Mouse (Mus musculus): ENCODE results near the gene 2310057M21Rik. TPM values are rescaled to one million over a fixed set of nuclear protein-coding genes. Genes with fewer than 3 reads are reported as not detected.

Gene 2310057M21Rik
- polyA plus RNA-seq, 1 experiment: 9.9 TPM

- Histone ChIP-seq H3K4me1 (replicated peaks; ENCODE audit: control insufficient read depth, insufficient read depth, low read length) (no peaks in the 10 kb centered on the region), H3K27me3 (ENCODE audit: control insufficient read depth, insufficient read depth, low read length) (no peaks in the 10 kb centered on the region), H3K36me3 (ENCODE audit: control insufficient read depth, insufficient read depth, low read length) (no peaks in the 10 kb centered on the region), H3K27ac (ENCODE audit: control insufficient read depth, insufficient read depth, low read length) (no peak within 1 kb of the TSS), H3K4me3 (ENCODE audit: control insufficient read depth, insufficient read depth, low read length) (no peak within 1 kb of the TSS)
- TF ChIP-seq CTCF (IDR thresholded peaks at IDR 0.05; ENCODE audit: borderline replicate concordance, control insufficient read depth, extremely low read depth, insufficient read depth, low read length, poor library complexity) (no peak), POLR2A (IDR thresholded peaks at IDR 0.05; ENCODE audit: control insufficient read depth, extremely low read depth, insufficient read depth, low read length, poor library complexity) (no peak)
- no peak for DNase-seq
- WGBS: 90% methylated on average over 2 of the region's 2 CpGs
Measured at GRCm38 (mm10) chr7:131322192-131322591, 40.4 kb downstream of the 2310057M21Rik start, which contains the start of gene Cuzd1. Gene Cuzd1 (minus strand): TSS chr7:131322292.

GRCm38 (mm10) chr7:131318340-131318739 is 44.2 kb downstream of the 2310057M21Rik start:
- Histone ChIP-seq H3K4me3 (ENCODE audit: control insufficient read depth, insufficient read depth, low read length) (no peak overlapping the region), H3K27ac (ENCODE audit: control insufficient read depth, insufficient read depth, low read length) (no peak overlapping the region), H3K4me1 (replicated peaks; ENCODE audit: control insufficient read depth, insufficient read depth, low read length) (no peaks in the 10 kb centered on the region), H3K36me3 (ENCODE audit: control insufficient read depth, insufficient read depth, low read length) (no peaks in the 10 kb centered on the region), H3K27me3 (ENCODE audit: control insufficient read depth, insufficient read depth, low read length) (no peaks in the 10 kb centered on the region)
- no peak for DNase-seq
- TF ChIP-seq CTCF (IDR thresholded peaks at IDR 0.05; ENCODE audit: borderline replicate concordance, control insufficient read depth, extremely low read depth, insufficient read depth, low read length, poor library complexity) (no peak), POLR2A (IDR thresholded peaks at IDR 0.05; ENCODE audit: control insufficient read depth, extremely low read depth, insufficient read depth, low read length, poor library complexity) (no peak)
- 95% methylated on average over 5 of the region's 7 CpGs for WGBS

GRCm38 (mm10) chr7:131317587-131317986 is 45.0 kb downstream of the 2310057M21Rik start:
- WGBS: 74% methylated on average over 12 of the region's 12 CpGs
- no peaks in the 10 kb centered on the region for H3K27me3 ChIP-seq (ENCODE audit: control insufficient read depth, insufficient read depth, low read length)
- H3K4me1 ChIP-seq (replicated peaks; ENCODE audit: control insufficient read depth, insufficient read depth, low read length): no peaks in the 10 kb centered on the region
- no peaks in the 10 kb centered on the region for H3K36me3 ChIP-seq (ENCODE audit: control insufficient read depth, insufficient read depth, low read length)
- H3K4me3 ChIP-seq (ENCODE audit: control insufficient read depth, insufficient read depth, low read length): no peak overlapping the region
- no peak for TF ChIP-seq CTCF (IDR thresholded peaks at IDR 0.05; ENCODE audit: borderline replicate concordance, control insufficient read depth, extremely low read depth, insufficient read depth, low read length, poor library complexity)
- no peak for TF ChIP-seq POLR2A (IDR thresholded peaks at IDR 0.05; ENCODE audit: control insufficient read depth, extremely low read depth, insufficient read depth, low read length, poor library complexity)
- no peak overlapping the region for H3K27ac ChIP-seq (ENCODE audit: control insufficient read depth, insufficient read depth, low read length)
- no peak for DNase-seq

GRCm38 (mm10) chr7:131314493-131314892 is 48.1 kb downstream of the 2310057M21Rik start:
- TF ChIP-seq CTCF (IDR thresholded peaks at IDR 0.05; ENCODE audit: borderline replicate concordance, control insufficient read depth, extremely low read depth, insufficient read depth, low read length, poor library complexity) (no peak), POLR2A (IDR thresholded peaks at IDR 0.05; ENCODE audit: control insufficient read depth, extremely low read depth, insufficient read depth, low read length, poor library complexity) (no peak)
- H3K4me1 ChIP-seq (replicated peaks; ENCODE audit: control insufficient read depth, insufficient read depth, low read length): no peaks in the 10 kb centered on the region
- no peaks in the 10 kb centered on the region for H3K36me3 ChIP-seq (ENCODE audit: control insufficient read depth, insufficient read depth, low read length)
- no peaks in the 10 kb centered on the region for H3K27me3 ChIP-seq (ENCODE audit: control insufficient read depth, insufficient read depth, low read length)
- DNase-seq: no peak
- WGBS: 80% methylated on average over 7 of the region's 7 CpGs
- no peak overlapping the region for H3K27ac ChIP-seq (ENCODE audit: control insufficient read depth, insufficient read depth, low read length)
- no peak overlapping the region for H3K4me3 ChIP-seq (ENCODE audit: control insufficient read depth, insufficient read depth, low read length)

GRCm38 (mm10) chr7:131306733-131307132 is 55.8 kb downstream of the 2310057M21Rik start:
- 81% methylated on average over 5 of the region's 5 CpGs for WGBS
- H3K4me3 ChIP-seq (ENCODE audit: control insufficient read depth, insufficient read depth, low read length): no peak overlapping the region

GRCm38 (mm10) chr7:131303340-131303739 is 59.2 kb downstream of the 2310057M21Rik start:
- TF ChIP-seq CTCF (IDR thresholded peaks at IDR 0.05; ENCODE audit: borderline replicate concordance, control insufficient read depth, extremely low read depth, insufficient read depth, low read length, poor library complexity) (no peak), POLR2A (IDR thresholded peaks at IDR 0.05; ENCODE audit: control insufficient read depth, extremely low read depth, insufficient read depth, low read length, poor library complexity) (no peak)

More at GRCm38 (mm10) chr7:131306733-131307132, 55.8 kb downstream of the 2310057M21Rik start:
- DNase-seq: no peak
- H3K4me1 ChIP-seq (replicated peaks; ENCODE audit: control insufficient read depth, insufficient read depth, low read length): no peaks in the 10 kb centered on the region
- H3K36me3 ChIP-seq (ENCODE audit: control insufficient read depth, insufficient read depth, low read length): no peaks in the 10 kb centered on the region
- no peaks in the 10 kb centered on the region for H3K27me3 ChIP-seq (ENCODE audit: control insufficient read depth, insufficient read depth, low read length)
- no peak overlapping the region for H3K27ac ChIP-seq (ENCODE audit: control insufficient read depth, insufficient read depth, low read length)
- TF ChIP-seq CTCF (IDR thresholded peaks at IDR 0.05; ENCODE audit: borderline replicate concordance, control insufficient read depth, extremely low read depth, insufficient read depth, low read length, poor library complexity): no peak
- TF ChIP-seq POLR2A (IDR thresholded peaks at IDR 0.05; ENCODE audit: control insufficient read depth, extremely low read depth, insufficient read depth, low read length, poor library complexity): no peak

GRCm38 (mm10) chr7:131297151-131297550 is 65.4 kb downstream of the 2310057M21Rik start:
- WGBS: 84% methylated on average over 8 of the region's 8 CpGs
- H3K27ac ChIP-seq (ENCODE audit: control insufficient read depth, insufficient read depth, low read length): no peak overlapping the region
- no peak for DNase-seq
- no peaks in the 10 kb centered on the region for H3K4me1 ChIP-seq (replicated peaks; ENCODE audit: control insufficient read depth, insufficient read depth, low read length)
- H3K27me3 ChIP-seq (ENCODE audit: control insufficient read depth, insufficient read depth, low read length): no peaks in the 10 kb centered on the region
- H3K36me3 ChIP-seq (ENCODE audit: control insufficient read depth, insufficient read depth, low read length): no peaks in the 10 kb centered on the region
- no peak for TF ChIP-seq POLR2A (IDR thresholded peaks at IDR 0.05; ENCODE audit: control insufficient read depth, extremely low read depth, insufficient read depth, low read length, poor library complexity)
- TF ChIP-seq CTCF (IDR thresholded peaks at IDR 0.05; ENCODE audit: borderline replicate concordance, control insufficient read depth, extremely low read depth, insufficient read depth, low read length, poor library complexity): no peak
- no peak overlapping the region for H3K4me3 ChIP-seq (ENCODE audit: control insufficient read depth, insufficient read depth, low read length)

More at GRCm38 (mm10) chr7:131303340-131303739, 59.2 kb downstream of the 2310057M21Rik start:
- no peaks in the 10 kb centered on the region for H3K36me3 ChIP-seq (ENCODE audit: control insufficient read depth, insufficient read depth, low read length)
- DNase-seq: no peak
- WGBS: 82% methylated on average over 8 of the region's 8 CpGs
- no peaks in the 10 kb centered on the region for H3K27me3 ChIP-seq (ENCODE audit: control insufficient read depth, insufficient read depth, low read length)
- no peak overlapping the region for H3K4me3 ChIP-seq (ENCODE audit: control insufficient read depth, insufficient read depth, low read length)
- H3K27ac ChIP-seq (ENCODE audit: control insufficient read depth, insufficient read depth, low read length): no peak overlapping the region
- H3K4me1 ChIP-seq (replicated peaks; ENCODE audit: control insufficient read depth, insufficient read depth, low read length): no peaks in the 10 kb centered on the region

Other genes starting within 250 kb of the 2310057M21Rik start
- not detected in 2 replicates for gene 4933402N03Rik, start 216.4 kb downstream of the 2310057M21Rik start, polyA plus RNA-seq (2012; rRNA removed)
- gene 5430419D17Rik, start 188.4 kb downstream of the 2310057M21Rik start, polyA plus RNA-seq (2012; rRNA removed): 0.26 TPM in 2 replicates
- gene Cuzd1, start 40.5 kb downstream of the 2310057M21Rik start, polyA plus RNA-seq (2012; rRNA removed): 0.09 and 0.20 TPM in 2 replicates
- gene Fam24b, start 33.2 kb downstream of the 2310057M21Rik start, polyA plus RNA-seq (2012; rRNA removed): 0.38 TPM in 1 of 2 replicates, not detected in the other
- not detected in 2 replicates for gene Fam24a, start 28.9 kb downstream of the 2310057M21Rik start, polyA plus RNA-seq (2012; rRNA removed)
- 42.0 and 44.1 TPM in 2 replicates for gene Pstk, start 8.4 kb upstream of the 2310057M21Rik start, polyA plus RNA-seq (2012; rRNA removed)
- 25.2 and 25.7 TPM in 2 replicates for gene Ikzf5, start 47.8 kb upstream of the 2310057M21Rik start, polyA plus RNA-seq (2012; rRNA removed)
- 3.6 and 4.7 TPM in 2 replicates for gene Acadsb, start 47.8 kb upstream of the 2310057M21Rik start, polyA plus RNA-seq (2012; rRNA removed)
- 0.75 and 1.0 TPM in 2 replicates for gene Hmx3, start 180.1 kb upstream of the 2310057M21Rik start, polyA plus RNA-seq (2012; rRNA removed)
- gene Hmx2, start 186.0 kb upstream of the 2310057M21Rik start, polyA plus RNA-seq (2012; rRNA removed): 0.38 and 0.42 TPM in 2 replicates
- 194 and 196 TPM in 2 replicates for gene Bub3, start 197.5 kb upstream of the 2310057M21Rik start, polyA plus RNA-seq (2012; rRNA removed)